ENCODE assay signal across 10 mouse cellular contexts in genomic region chr15:49395966-49396365, GRCm38 (mm10).
DNase-seq lines count a peak whose midpoint lies in the region; ATAC-seq and TF ChIP-seq lines count a peak whose summit lies in the region.
"Had no signal": no experiment of that assay in that cellular context is flagged by ENCODE, and none has a peak within 500 bp of the region (broad histone marks: within the 10 kb centered on the region; RNA-seq: fewer than 3 reads in every experiment).

No protein-coding gene starts in this region.

- 51% methylated on average over 1 of the region's 1 CpGs for WGBS in hindbrain, embryonic 14.5 days
- WGBS in hindbrain, embryonic 16.5 days: 44% methylated on average over 1 of the region's 1 CpGs

- ATAC-seq in hindbrain, embryonic 14.5 days (ENCODE audit: low FRiP score): no peak
- ATAC-seq in hindbrain, embryonic 16.5 days: no peak
- ATAC-seq in inflammation-experienced regulatory T-cells, adult 6 months: no peak
- ATAC-seq: forebrain, embryonic 15.5 days had no signal

- H3K4me3 ChIP-seq in hindbrain, embryonic 14.5 days (replicated peaks; ENCODE audit: low read length): no peak overlapping the region
- no peak overlapping the region for H3K4me3 ChIP-seq in hindbrain, embryonic 16.5 days (ENCODE audit: low read length)
- H3K4me3 ChIP-seq: forebrain, embryonic 15.5 days; liver, embryonic 13.5 days had no signal

- no peak for TF ChIP-seq POLR2A in brain, embryonic 14.5 days (IDR thresholded peaks at IDR 0.05; ENCODE audit: borderline replicate concordance, extremely low read depth, insufficient read depth, insufficient read length, poor library complexity, severe bottlenecking)

- no peaks in the 10 kb centered on the region for H3K36me3 ChIP-seq in hindbrain, embryonic 14.5 days (replicated peaks; ENCODE audit: control insufficient read depth, insufficient read depth)
- H3K36me3 ChIP-seq in hindbrain, embryonic 16.5 days (ENCODE audit: control insufficient read depth, insufficient read depth, low read length): no peaks in the 10 kb centered on the region
- H3K36me3 ChIP-seq: forebrain, embryonic 15.5 days; liver, embryonic 13.5 days had no signal

- no peaks in the 10 kb centered on the region for H3K27me3 ChIP-seq in hindbrain, embryonic 14.5 days (ENCODE audit: control insufficient read depth, insufficient read depth, low read length)
- H3K27me3 ChIP-seq in hindbrain, embryonic 16.5 days (replicated peaks; ENCODE audit: control insufficient read depth, insufficient read depth, low read length): no peaks in the 10 kb centered on the region
- H3K27me3 ChIP-seq: forebrain, embryonic 15.5 days; liver, embryonic 13.5 days had no signal

- peak; percentile 34 for DNase-seq in hindbrain, embryonic 14.5 days (ENCODE audit: low spot score)
- peak; percentile 19 for DNase-seq in thymus, postnatal 0 days (ENCODE audit: low spot score)
- DNase-seq in thymus, postnatal 25 days: no peak
- DNase-seq in brain, embryonic 14.5 days (ENCODE audit: low read depth): peak; percentile 73
- DNase-seq in thymus, postnatal 14 days: no peak
- DNase-seq: liver, embryonic 13.5 days; right cerebral cortex, postnatal 4 days had no signal

- no peaks in the 10 kb centered on the region for H3K4me1 ChIP-seq in hindbrain, embryonic 14.5 days (replicated peaks; ENCODE audit: control insufficient read depth, insufficient read depth, low read length)
- no peaks in the 10 kb centered on the region for H3K4me1 ChIP-seq in hindbrain, embryonic 16.5 days (ENCODE audit: control insufficient read depth, insufficient read depth, low read depth, low read length)
- H3K4me1 ChIP-seq: forebrain, embryonic 15.5 days; liver, embryonic 13.5 days had no signal

- no peak for TF ChIP-seq CTCF in brain, embryonic 14.5 days (IDR thresholded peaks at IDR 0.05; ENCODE audit: borderline replicate concordance, extremely low read depth, insufficient read depth, insufficient read length)

- no peaks in the 10 kb centered on the region for H3K9me3 ChIP-seq in hindbrain, embryonic 14.5 days (ENCODE audit: control insufficient read depth, low read length)
- H3K9me3 ChIP-seq in hindbrain, embryonic 16.5 days (ENCODE audit: control insufficient read depth, low read length): no peaks in the 10 kb centered on the region
- H3K9me3 ChIP-seq: forebrain, embryonic 15.5 days; liver, embryonic 13.5 days had no signal

- H3K9ac ChIP-seq in hindbrain, embryonic 14.5 days: no peak overlapping the region
- no peak overlapping the region for H3K9ac ChIP-seq in hindbrain, embryonic 16.5 days (ENCODE audit: low read depth, low read length)
- H3K9ac ChIP-seq: forebrain, embryonic 15.5 days; liver, embryonic 13.5 days had no signal

- H3K27ac ChIP-seq in hindbrain, embryonic 14.5 days: no peak overlapping the region
- no peak overlapping the region for H3K27ac ChIP-seq in hindbrain, embryonic 16.5 days (ENCODE audit: low read depth, low read length)
- H3K27ac ChIP-seq: forebrain, embryonic 15.5 days; liver, embryonic 13.5 days had no signal

- no peak overlapping the region for H3K4me2 ChIP-seq in hindbrain, embryonic 14.5 days (replicated peaks)
- no peak overlapping the region for H3K4me2 ChIP-seq in hindbrain, embryonic 16.5 days (ENCODE audit: low read length)
- H3K4me2 ChIP-seq: forebrain, embryonic 15.5 days; liver, embryonic 13.5 days had no signal

Comparison
In these comparisons a context has a peak if more than half of its experiments do, and no peak if none do; other contexts are left out.
1. DNase-seq: peak in hindbrain, embryonic 14.5 days (single experiment), thymus, postnatal 0 days (single experiment) and brain, embryonic 14.5 days (single experiment); none in thymus, postnatal 25 days (single experiment) and thymus, postnatal 14 days (single experiment).